Mouse (Mus musculus) MEL (cell line): ENCODE data around the gene Gpr19.

ENCODE experiments used
- CHD1 ChIP-seq: IDR thresholded peaks from 2 replicates; pipeline ENCODE4 v1.6.1; 2012; ENCODE audit warnings: low read depth, mild to moderate bottlenecking, inconsistent platforms, low read length, improper control_type of control experiment
- CHD2 ChIP-seq: IDR thresholded peaks from 2 replicates; pipeline ENCODE4 v1.6.1; 2011; ENCODE audit warnings: low read length, improper control_type of control experiment
- CTCF ChIP-seq, 3 experiments: IDR thresholded peaks in 2 of 3; conservative IDR thresholded peaks in 1 of 3; 2 replicates each; pipeline ENCODE4 v1.5.1; 2011 to 2012; ENCODE audit warnings: low read length in 3 of 3, low read depth in 2 of 3, mild to moderate bottlenecking in 2 of 3, improper control_type of control experiment in 1 of 3, inconsistent platforms in 1 of 3, mixed read lengths in 1 of 3, moderate library complexity in 1 of 3; ENCODE audit not compliant: control insufficient read depth in 1 of 3, insufficient read depth in 1 of 3, poor library complexity in 1 of 3, severe bottlenecking in 1 of 3
- EP300 ChIP-seq, 2 experiments: IDR thresholded peaks; 2 replicates each; pipeline ENCODE4 v1.6.1; 2011; ENCODE audit warnings: improper control_type of control experiment in 2 of 2, low read length in 2 of 2, low read depth in 1 of 2, mild to moderate bottlenecking in 1 of 2
- MAFK ChIP-seq: IDR thresholded peaks from 2 replicates; pipeline ENCODE4 v1.6.1; 2011; ENCODE audit warnings: low read depth, mild to moderate bottlenecking, low read length, improper control_type of control experiment, borderline replicate concordance
- MEF2A ChIP-seq: IDR thresholded peaks from 2 replicates; pipeline ENCODE4 v1.6.1; 2014; ENCODE audit warnings: low read depth, mild to moderate bottlenecking, inconsistent platforms, low read length, improper control_type of control experiment; ENCODE audit not compliant: poor library complexity, insufficient replicate concordance, severe bottlenecking; ENCODE audit errors: extremely low read depth
- POLR2A ChIP-seq, 2 experiments: IDR thresholded peaks; 2 replicates each; pipeline ENCODE4 v1.6.1; 2011 to 2012; ENCODE audit warnings: low read length in 2 of 2, mild to moderate bottlenecking in 2 of 2, control low read depth in 1 of 2, improper control_type of control experiment in 1 of 2, low read depth in 1 of 2, moderate library complexity in 1 of 2; ENCODE audit not compliant: control insufficient read depth in 1 of 2, insufficient read depth in 1 of 2, poor library complexity in 1 of 2
- POLR2AphosphoS2 ChIP-seq: IDR thresholded peaks from 2 replicates; pipeline ENCODE4 v1.6.1; 2011; ENCODE audit warnings: low read length, improper control_type of control experiment
- POLR2AphosphoS5 ChIP-seq: IDR thresholded peaks from 2 replicates; pipeline ENCODE4 v1.6.1; 2012; ENCODE audit warnings: low read depth, borderline replicate concordance, mild to moderate bottlenecking, inconsistent platforms, low read length, moderate library complexity, mixed read lengths
- TCF12 ChIP-seq: IDR thresholded peaks from 2 replicates; pipeline ENCODE4 v1.6.1; 2014; ENCODE audit warnings: low read depth, mild to moderate bottlenecking, inconsistent platforms, low read length, improper control_type of control experiment, moderate library complexity
- UBTF ChIP-seq: IDR thresholded peaks from 2 replicates; pipeline ENCODE4 v1.6.1; 2012; ENCODE audit warnings: low read depth, mild to moderate bottlenecking, inconsistent platforms, low read length, improper control_type of control experiment, moderate library complexity, borderline replicate concordance; ENCODE audit not compliant: insufficient read depth
- ZC3H11A ChIP-seq: IDR thresholded peaks from 2 replicates; pipeline ENCODE4 v1.6.1; 2012; ENCODE audit warnings: low read depth, mild to moderate bottlenecking, inconsistent platforms, low read length, improper control_type of control experiment
- ZMIZ1 ChIP-seq: IDR thresholded peaks from 2 replicates; pipeline ENCODE4 v1.6.1; 2012; ENCODE audit warnings: low read depth, mild to moderate bottlenecking, inconsistent platforms, low read length, improper control_type of control experiment, moderate library complexity

GRCm38 (mm10) chr6:134931146-134931545 lies 32.8 kb upstream of the Gpr19 start:
- TF ChIP-seq POLR2AphosphoS2: no peak
- no peak for TF ChIP-seq POLR2AphosphoS5
- TF ChIP-seq CTCF (IDR thresholded peaks at IDR 0.05 in 2 of 3, conservative IDR thresholded peaks at IDR 0.05 in 1 of 3; ENCODE audit: control insufficient read depth in 1 of 3, insufficient read depth in 1 of 3, low read depth in 2 of 3, low read length in 3 of 3, poor library complexity in 1 of 3, severe bottlenecking in 1 of 3): no peak
- TF ChIP-seq CHD2: no peak
- no peak for TF ChIP-seq EP300 (IDR thresholded peaks at IDR 0.05; ENCODE audit: low read depth in 1 of 2, low read length in 2 of 2)
- TF ChIP-seq TCF12: no peak
- TF ChIP-seq CHD1: no peak
- no peak for TF ChIP-seq UBTF
- no peak for TF ChIP-seq ZC3H11A
- no peak for TF ChIP-seq POLR2A (IDR thresholded peaks at IDR 0.05; ENCODE audit: control insufficient read depth in 1 of 2, insufficient read depth in 1 of 2, low read depth in 1 of 2, low read length in 2 of 2, poor library complexity in 1 of 2)
- no peak for TF ChIP-seq ZMIZ1
- TF ChIP-seq MAFK: no peak
- TF ChIP-seq MEF2A: no peak
